Mouse (Mus musculus) kidney, postnatal 14 days (tissue): ENCODE results near the gene Wdr41.
A peak's percentile ranks its signal among the peaks of the same experiment; 100 is the strongest.

Source experiments
- DNase-seq: peaks from one replicate; pipeline ENCODE4 v3.0.0; 2022; ENCODE audit warnings: mixed read lengths

Wdr41 gene

DNA sequence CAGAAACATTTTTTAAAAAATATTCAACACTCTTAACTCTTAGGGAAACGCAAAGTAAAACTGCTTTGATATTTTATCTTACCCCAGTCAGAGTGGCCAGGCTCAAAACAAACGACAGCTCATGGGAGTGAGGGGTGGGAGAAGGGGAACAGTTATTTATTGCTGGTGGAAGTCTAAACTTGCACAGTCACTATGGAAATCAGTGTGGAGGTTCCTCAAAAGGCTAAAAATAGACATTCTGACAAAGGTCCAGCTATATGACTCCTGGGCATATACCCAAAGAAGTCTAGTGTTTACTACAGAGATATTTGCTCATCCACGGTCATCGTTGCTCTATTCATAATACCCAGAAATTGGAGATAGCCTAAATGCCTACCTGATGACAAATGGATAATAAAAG lies 62.1 kb downstream of the Wdr41 start:
- no peak for DNase-seq

DNA sequence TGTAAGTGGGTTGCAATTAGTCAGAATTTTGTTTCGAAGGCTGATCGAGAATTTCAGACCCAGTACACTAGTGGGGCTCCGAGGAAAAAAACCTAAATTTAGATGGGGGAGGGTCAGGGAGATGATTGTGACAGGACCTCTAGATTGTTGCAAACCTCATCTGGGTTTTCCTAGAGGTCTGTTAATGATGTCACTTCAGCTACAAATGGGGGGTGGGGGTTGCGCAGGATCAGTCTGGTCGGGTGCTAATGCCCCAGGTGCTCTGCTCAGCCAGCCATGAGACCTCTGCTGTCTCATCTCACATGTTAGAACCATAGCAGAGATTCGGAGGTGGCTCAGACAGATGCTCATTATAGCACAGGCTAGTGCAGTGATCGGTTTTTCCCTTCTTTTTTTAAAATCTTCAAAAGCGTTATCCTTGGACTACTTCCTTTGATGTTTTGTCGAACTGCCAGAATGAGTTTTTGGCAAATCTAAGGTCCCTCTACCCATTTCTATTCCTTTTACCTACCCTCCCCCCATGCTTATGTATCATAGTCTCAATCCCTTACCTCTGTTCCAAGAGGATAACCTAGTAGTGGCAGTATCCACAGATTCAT lies 64.1 kb downstream of the Wdr41 start:
- DNase-seq: no peak

DNA sequence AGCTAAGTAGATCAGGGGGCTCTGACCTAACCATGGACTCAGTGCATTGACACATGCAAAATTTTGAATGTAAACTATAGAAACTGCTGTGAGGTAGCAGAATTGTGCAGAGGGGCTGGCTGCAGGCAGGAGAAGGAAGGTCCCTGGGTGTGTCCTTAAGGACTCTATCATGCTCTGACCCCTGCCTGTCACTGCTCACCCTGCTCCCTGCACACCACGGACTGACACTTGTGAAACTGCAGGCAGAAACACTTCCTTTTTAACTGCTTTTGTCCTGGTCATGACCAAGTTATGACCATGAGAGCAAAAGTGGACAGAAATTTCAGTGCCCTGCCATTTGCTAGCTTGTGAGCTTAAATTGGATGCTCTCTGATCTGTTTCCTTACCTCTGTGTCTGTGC lies 68.0 kb downstream of the Wdr41 start:
- no peak for DNase-seq

- no peak for DNase-seq
Measured at GRCm38 (mm10) chr13:95050398-95050797, 74.3 kb downstream of the Wdr41 start.

GRCm38 (mm10) chr13:95052421-95052820 lies 76.3 kb downstream of the Wdr41 start:
- DNase-seq: no peak

GRCm38 (mm10) chr13:95055742-95056388 lies 79.7 kb downstream of the Wdr41 start:
- DNase-seq: no peak

DNA sequence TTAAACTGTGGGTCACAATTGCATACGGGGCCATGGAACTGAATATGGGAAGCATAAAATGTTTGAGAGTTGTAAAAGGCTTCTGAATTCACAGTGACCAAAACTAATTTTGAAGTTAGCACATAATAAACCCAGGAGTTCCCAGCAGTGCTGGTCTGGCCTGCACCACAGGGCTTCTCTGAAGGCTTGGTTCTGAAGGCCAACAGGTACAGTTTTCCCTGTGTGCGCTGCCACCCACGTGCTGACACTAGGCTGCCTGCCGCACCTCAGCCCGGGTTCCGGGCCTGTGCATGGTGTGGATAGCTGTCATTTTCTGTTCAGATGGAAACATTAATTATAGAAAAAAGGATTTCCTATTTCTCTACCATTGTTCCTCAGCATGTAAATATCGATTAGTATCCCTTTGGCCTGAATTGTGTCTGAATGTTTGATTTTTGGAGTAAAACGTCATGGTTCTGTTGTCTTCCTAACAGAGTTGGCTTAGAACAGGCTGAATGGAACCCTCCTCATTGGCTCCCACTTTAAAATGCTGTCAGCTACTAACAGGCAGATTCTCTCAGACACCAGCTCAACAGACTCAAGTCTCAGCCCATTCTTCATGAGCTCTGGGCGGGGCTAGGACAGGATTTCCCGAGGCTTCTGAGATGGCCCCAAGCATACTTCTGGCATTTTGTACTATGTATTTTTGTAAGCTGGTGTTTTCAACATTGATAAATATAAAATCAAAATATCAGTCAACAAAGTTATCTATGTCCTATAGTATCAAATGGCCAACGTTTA lies 80.5 kb downstream of the Wdr41 start:
- DNase-seq: no peak

DNA sequence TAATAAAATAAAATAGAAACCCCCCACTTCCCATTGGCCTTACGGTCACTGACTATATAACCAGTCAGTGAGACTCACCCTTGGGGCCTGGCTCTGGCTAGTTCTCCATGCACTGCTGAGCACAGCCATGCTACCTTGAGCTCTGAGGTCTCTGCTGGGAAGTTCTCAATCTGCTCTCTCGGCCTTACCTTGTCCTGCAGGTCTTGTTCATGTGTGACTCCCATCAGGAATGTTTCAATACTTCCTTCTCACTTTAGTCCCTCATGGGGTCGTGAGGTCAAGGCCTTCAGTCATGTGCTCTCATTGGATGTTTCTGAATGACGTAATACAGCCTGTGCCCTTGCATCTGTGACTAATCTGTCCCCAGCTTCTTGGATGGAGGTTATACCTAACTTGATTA lies 82.7 kb downstream of the Wdr41 start:
- peak; percentile 19 for DNase-seq

- no peak for DNase-seq
Measured at GRCm38 (mm10) chr13:95063390-95064017, 87.4 kb downstream of the Wdr41 start.

DNA sequence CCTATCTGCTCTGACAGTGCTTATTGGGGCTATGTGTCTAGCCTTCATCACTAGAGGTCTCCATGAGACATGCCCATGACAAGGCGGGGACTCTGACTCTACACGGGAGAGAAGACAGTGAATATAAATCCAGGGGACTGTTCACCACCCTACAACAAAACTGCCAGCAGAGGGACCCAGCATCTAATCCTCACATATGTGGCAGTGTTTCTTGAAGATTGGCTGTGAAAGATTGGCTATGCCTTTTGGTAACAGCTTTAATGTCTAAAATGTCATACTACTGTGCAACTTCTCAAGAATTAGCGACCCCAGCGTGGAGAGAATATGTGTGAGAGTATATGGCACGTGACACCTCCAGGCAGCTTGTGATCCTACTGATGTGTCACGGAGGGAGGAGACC lies 91.7 kb downstream of the Wdr41 start:
- DNase-seq: peak; percentile 29

DNA sequence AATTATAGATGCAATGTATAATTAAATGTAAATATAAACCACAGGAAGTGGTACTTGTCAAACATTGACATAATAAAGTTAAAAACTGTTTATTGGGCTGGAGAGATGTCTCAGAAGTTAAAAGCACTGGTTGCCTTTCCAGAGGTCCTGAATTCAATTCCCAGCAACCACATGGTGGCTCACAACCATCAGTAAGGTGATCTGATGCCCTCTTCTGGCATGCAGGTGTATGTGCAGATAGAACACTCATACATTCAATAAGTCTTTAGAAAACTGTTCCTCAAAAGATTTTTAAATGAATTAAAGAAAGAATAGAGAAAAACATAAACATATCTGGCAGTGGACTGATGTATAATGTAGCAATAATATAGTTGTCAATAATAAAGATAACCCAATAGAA lies 94.1 kb downstream of the Wdr41 start:
- no peak for DNase-seq
